Mouse (Mus musculus) kidney, postnatal 10 days (tissue): ENCODE measurements around the gene Cir1.

Experiments
- DNase-seq: peaks from one replicate; pipeline ENCODE4 v3.0.0; 2021; ENCODE audit warnings: mixed read lengths

Gene Cir1

GRCm38 (mm10) chr2:73271459-73272161 lies 40.9 kb downstream of the Cir1 start, which contains the start of gene Sp9:
Gene Sp9, plus strand, starts transcription at chr2:73271925.
- DNase-seq = peak; percentile 59

DNA sequence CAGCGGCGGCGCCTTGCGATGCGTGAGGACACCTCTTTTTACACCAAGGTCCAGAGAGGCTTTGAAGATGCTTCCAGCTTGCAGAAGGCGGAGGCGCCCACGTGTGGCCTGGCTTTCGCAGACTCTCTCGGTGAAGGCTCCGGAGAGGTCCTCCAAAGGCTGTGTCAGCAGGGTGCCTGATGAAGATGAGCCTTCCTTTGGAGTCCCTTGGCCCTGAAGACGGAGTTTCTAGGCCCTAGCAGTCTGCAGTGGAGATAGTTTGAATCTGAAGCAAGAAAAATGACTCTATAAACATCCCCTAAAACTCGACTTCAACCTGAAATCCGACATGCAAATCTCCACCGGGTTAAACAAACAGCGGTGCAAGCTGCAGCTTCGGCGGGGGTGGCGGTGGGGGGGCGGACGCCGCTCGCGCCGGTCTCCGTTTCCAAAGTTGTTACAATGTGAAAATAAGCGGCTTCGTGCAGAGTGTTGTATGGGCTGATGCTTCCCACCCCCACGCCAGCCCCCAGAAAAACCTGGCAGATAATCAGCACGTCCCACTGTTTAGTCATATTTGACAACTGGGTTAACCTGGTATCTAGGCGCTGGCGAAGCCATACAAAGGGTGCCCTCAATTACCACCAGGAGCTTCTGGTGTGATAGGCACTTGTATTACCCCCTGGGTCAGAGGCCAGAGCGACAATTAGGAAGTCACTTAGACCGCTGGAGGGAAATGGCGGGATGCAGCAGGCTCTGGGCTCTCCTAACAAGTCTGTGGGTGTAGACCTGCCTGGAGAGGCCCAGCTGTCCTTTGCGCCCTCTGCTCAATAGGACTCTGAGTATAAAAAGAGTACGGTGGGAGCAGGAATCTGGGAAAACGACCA lies 41.7 kb downstream of the Cir1 start:
- DNase-seq = peak; percentile 34

DNA sequence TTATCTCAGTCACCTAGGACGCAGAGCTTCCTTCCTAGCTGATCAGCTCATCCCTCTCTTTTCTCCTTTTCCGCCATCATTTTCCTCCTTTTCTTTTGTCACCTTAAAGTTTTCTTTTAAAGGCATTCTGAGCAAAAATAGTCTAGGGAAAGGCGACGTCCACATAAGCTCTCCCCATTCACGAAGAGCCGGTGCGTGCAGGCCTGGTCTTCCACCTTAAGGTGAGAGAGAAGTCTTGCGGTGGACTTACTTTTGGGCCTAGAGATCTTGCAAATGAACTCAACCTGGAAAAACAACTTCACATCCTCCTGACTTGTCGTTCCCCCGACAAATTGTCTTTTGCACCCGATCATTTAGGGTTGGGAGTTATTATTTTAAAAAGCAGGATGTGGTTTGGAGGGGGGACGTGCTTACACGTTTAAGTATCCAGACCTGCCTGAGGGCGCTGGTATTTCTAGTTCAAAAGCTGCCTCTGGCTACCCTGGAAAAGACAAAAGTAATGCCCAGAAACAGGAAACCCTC lies 42.4 kb downstream of the Cir1 start:
- DNase-seq = no peak

GRCm38 (mm10) chr2:73269666-73270065 lies 42.8 kb downstream of the Cir1 start:
- DNase-seq = no peak

- DNase-seq = no peak
Measured at GRCm38 (mm10) chr2:73268836-73269395, 43.6 kb downstream of the Cir1 start.

DNA sequence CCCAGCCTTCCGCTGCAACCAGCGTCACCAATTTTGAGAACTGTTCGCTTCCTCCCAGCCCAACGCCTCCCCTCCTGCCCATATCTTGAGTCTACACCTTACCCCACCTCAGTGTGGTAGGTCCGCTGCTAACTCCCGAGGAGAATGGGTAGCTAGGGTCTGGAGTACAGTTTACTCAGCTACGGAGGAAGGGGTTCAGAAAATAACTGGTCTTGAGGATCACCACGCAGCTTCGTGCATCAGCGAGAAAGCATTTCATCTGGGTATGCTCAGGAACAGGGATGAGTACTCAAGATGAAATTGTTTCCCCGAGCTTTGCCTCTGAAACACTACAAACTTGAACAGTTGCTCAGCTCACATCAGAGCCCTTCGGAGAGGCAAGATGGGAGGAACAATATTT lies 44.2 kb downstream of the Cir1 start:
- no peak for DNase-seq

GRCm38 (mm10) chr2:73267818-73268217 lies 44.7 kb downstream of the Cir1 start:
- DNase-seq = no peak

- DNase-seq = no peak
Measured at GRCm38 (mm10) chr2:73267231-73267630, 45.3 kb downstream of the Cir1 start.

DNA sequence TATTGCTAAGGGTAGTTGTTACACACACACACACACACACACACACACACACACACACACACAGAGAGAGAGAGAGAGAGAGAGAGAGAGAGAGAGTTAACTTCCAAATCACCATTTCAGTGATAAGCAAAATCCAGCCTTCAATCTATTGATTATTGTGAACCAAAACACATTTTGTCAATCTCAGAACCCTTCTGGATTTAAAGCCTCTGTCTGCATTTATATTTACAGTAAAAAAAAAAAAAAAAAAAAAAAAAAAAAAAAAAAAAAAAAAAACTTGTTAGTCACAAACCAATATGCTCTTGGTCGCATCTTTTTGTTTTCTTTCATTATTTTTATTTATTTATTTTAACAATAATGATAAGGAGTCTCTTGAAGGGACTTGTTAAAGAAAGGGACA lies 45.9 kb downstream of the Cir1 start:
- no peak for DNase-seq

DNA sequence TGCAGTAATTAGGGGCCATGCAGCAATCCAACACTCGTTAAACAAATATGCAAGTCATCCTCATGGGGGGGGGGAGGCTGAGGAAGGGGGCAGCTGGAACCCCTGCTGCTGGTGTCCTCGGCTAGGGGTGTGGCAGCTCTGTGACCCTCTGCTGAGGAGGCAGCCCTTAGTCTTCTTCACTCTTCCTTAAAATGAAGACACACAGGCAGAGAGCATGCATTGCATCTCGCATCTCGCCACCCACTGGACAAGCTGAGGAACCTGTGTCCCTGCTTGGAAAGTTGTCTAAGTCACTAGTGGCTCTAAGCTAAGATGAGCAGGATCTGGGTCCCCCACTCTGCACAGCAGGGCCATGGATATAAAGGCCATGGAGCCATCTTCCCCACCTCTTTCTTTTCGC lies 46.5 kb downstream of the Cir1 start:
- DNase-seq = no peak

GRCm38 (mm10) chr2:73264611-73265195 lies 47.8 kb downstream of the Cir1 start:
- no peak for DNase-seq

GRCm38 (mm10) chr2:73263794-73264610 lies 48.5 kb downstream of the Cir1 start:
- DNase-seq = peak; percentile 48

DNA sequence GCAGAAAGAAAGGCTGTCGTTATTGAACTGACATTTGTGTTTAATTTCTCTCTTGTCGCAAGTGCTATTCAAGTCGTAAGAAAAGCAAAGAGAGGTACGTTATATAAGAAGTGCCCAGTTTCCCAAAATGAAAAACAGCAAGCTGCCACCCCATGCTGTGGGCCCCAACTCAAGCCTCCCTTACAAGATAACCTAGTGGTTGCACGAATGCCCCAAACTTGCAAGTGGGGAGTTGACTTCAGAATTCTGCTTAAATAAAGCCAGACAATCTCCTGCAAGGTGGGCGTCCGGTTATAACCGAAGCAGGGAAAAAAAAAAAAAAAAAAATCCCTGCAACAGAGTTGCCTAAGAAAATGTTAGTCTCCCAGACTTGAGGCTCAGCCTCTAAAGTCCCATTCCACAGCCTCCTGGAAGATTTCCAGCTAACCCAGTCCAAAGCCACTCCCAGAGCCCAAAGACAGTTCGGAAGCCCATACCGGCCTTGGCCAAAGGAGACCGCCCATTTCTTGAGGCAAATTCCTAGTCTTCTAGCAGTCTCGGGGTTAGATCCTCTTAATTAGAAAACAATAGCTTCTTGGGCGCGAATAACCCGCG lies 49.2 kb downstream of the Cir1 start:
- DNase-seq = peak; percentile 22

DNA sequence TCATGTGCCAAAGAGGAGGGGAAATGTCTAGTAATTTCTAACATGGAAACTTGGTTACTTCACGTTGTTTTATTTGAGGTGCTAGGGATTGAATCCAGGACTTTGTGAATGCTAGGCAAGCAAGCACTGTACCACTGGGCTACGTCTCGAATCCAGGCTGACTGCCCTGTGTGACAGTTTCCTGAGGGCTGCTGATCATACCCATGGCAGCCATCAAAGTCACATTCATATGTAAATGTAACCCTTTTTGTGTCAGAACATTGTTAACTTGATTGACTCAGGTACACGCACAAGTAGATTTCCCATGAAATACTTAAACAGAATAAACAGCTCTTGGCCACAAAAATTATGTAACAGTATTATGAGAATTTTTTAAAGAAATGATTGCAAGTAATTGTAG lies 63.8 kb downstream of the Cir1 start:
- DNase-seq = no peak

DNA sequence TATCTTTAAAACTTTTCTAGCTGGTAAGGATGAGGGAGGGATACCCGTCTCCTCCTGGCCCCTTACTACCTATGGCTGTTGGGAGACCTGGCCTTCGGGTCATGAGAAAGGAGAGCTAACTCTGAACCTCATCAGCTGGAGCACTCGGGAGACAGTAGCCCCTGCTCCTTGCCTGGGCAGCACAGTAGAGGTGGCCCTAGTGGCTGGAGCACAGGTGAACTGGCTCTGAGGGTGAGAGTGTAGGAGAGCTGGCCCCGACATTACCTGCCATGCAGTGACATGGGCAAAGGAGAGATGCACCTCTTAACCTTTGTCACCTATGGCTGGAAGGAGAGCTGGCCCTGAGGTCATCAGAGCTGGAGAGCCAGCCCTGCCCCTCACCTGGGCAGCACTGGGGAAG lies 71.2 kb downstream of the Cir1 start:
- no peak for DNase-seq
